Mouse (Mus musculus) MEL (cell line): ENCODE measurements at regions not wholly inside any gene's neighbourhood (a gene's known extent, or its start where the extent isn't known, plus 50 kb on each side); places are given as distances from the start of the nearest gene placed in this dataset.

ENCODE experiments used
- DNase-seq: peaks from one replicate; pipeline ENCODE4 v3.0.0; 2011; ENCODE audit warnings: low read depth, low spot score
- H3K27ac ChIP-seq: 2 replicates; pipeline ENCODE4 v1.5.1; 2012; ENCODE audit warnings: low read depth, mild to moderate bottlenecking, control low read depth, low read length, moderate library complexity; ENCODE audit not compliant: control insufficient read depth
- H3K27me3 ChIP-seq, 2 experiments: fragments of 150-350 bp in 1 of 2; sonication (generic) in 1 of 2; 2 replicates each; pipeline ENCODE4 v1.6.1; 2012; ENCODE audit warnings: low read length in 2 of 2, mild to moderate bottlenecking in 2 of 2, improper control_type of control experiment in 1 of 2, moderate library complexity in 1 of 2; ENCODE audit not compliant: insufficient read depth in 2 of 2, control insufficient read depth in 1 of 2
- H3K36me3 ChIP-seq, 2 experiments: 2 replicates each; pipeline ENCODE4 v1.6.1; 2012 to 2014; ENCODE audit warnings: low read length in 2 of 2, improper control_type of control experiment in 1 of 2, inconsistent platforms in 1 of 2, mild to moderate bottlenecking in 1 of 2; ENCODE audit not compliant: insufficient read depth in 2 of 2, control insufficient read depth in 1 of 2
- H3K4me1 ChIP-seq, 2 experiments: fragments of 150-350 bp in 1 of 2; sonication (generic) in 1 of 2; 2 replicates each; pipeline ENCODE4 v1.6.1; 2012; ENCODE audit warnings: low read length in 2 of 2, improper control_type of control experiment in 1 of 2, mild to moderate bottlenecking in 1 of 2; ENCODE audit not compliant: insufficient read depth in 2 of 2, control insufficient read depth in 1 of 2
- H3K4me3 ChIP-seq, 2 experiments: fragments of 150-350 bp in 1 of 2; sonication (generic) in 1 of 2; 2 replicates each; pipeline ENCODE4 v1.5.1; 2012; ENCODE audit warnings: low read depth in 2 of 2, low read length in 2 of 2, mild to moderate bottlenecking in 2 of 2, moderate library complexity in 2 of 2, control low read depth in 1 of 2, improper control_type of control experiment in 1 of 2; ENCODE audit not compliant: control insufficient read depth in 1 of 2, insufficient read depth in 1 of 2
- H3K79me2 ChIP-seq: 2 replicates; pipeline ENCODE4 v1.6.1; 2012; ENCODE audit warnings: mild to moderate bottlenecking, low read length, moderate library complexity; ENCODE audit not compliant: control insufficient read depth, poor library complexity, insufficient read depth
- H3K9ac ChIP-seq: 2 replicates; pipeline ENCODE4 v1.6.1; 2012; ENCODE audit warnings: low read depth, mild to moderate bottlenecking, control low read depth, low read length, moderate library complexity; ENCODE audit not compliant: control insufficient read depth, poor library complexity, severe bottlenecking
- H3K9me3 ChIP-seq: fragments of 150-350 bp; sonication (generic); replicated peaks from 2 replicates; pipeline ENCODE4 v1.6.1; 2012; ENCODE audit warnings: mild to moderate bottlenecking, low read length, improper control_type of control experiment, moderate library complexity; ENCODE audit not compliant: insufficient read depth
- BHLHE40 ChIP-seq: IDR thresholded peaks from 2 replicates; pipeline ENCODE4 v1.6.1; 2012; ENCODE audit warnings: low read depth, mild to moderate bottlenecking, inconsistent platforms, low read length, improper control_type of control experiment, borderline replicate concordance
- CHD2 ChIP-seq: IDR thresholded peaks from 2 replicates; pipeline ENCODE4 v1.6.1; 2011; ENCODE audit warnings: low read length, improper control_type of control experiment
- E2F4 ChIP-seq: IDR thresholded peaks from 2 replicates; pipeline ENCODE4 v1.6.1; 2011; ENCODE audit warnings: low read depth, low read length, improper control_type of control experiment, borderline replicate concordance
- GABPA ChIP-seq: IDR thresholded peaks from 2 replicates; pipeline ENCODE4 v1.6.1; 2012; ENCODE audit warnings: low read depth, mild to moderate bottlenecking, inconsistent platforms, low read length, improper control_type of control experiment, moderate library complexity
- GATA1 ChIP-seq: IDR thresholded peaks from 2 replicates; pipeline ENCODE4 v1.6.1; 2011; ENCODE audit warnings: low read depth, low read length, improper control_type of control experiment
- HCFC1 ChIP-seq: IDR thresholded peaks from 2 replicates; pipeline ENCODE4 v1.6.1; 2012; ENCODE audit warnings: low read depth, mild to moderate bottlenecking, inconsistent platforms, low read length, improper control_type of control experiment, moderate library complexity
- KAT2A ChIP-seq: conservative IDR thresholded peaks from 2 replicates; pipeline ENCODE4 v1.6.1; 2012; ENCODE audit warnings: low read depth, low read length, improper control_type of control experiment, inconsistent platforms
- MAFK ChIP-seq: IDR thresholded peaks from 2 replicates; pipeline ENCODE4 v1.6.1; 2011; ENCODE audit warnings: low read depth, mild to moderate bottlenecking, low read length, improper control_type of control experiment, borderline replicate concordance
- MAX ChIP-seq: IDR thresholded peaks from 2 replicates; pipeline ENCODE4 v1.6.1; 2011; ENCODE audit warnings: low read length, improper control_type of control experiment
- MAZ ChIP-seq: IDR thresholded peaks from 2 replicates; pipeline ENCODE4 v1.6.1; 2012; ENCODE audit warnings: low read depth, mild to moderate bottlenecking, inconsistent platforms, low read length, improper control_type of control experiment
- NELFE ChIP-seq: IDR thresholded peaks from 2 replicates; pipeline ENCODE4 v1.6.1; 2011; ENCODE audit warnings: low read depth, low read length, improper control_type of control experiment
- NRF1 ChIP-seq: IDR thresholded peaks from 2 replicates; pipeline ENCODE4 v1.6.1; 2014; ENCODE audit warnings: low read depth, mild to moderate bottlenecking, inconsistent platforms, low read length, improper control_type of control experiment, moderate library complexity; ENCODE audit not compliant: poor library complexity, insufficient read depth, severe bottlenecking
- POLR2A ChIP-seq, 2 experiments: IDR thresholded peaks; 2 replicates each; pipeline ENCODE4 v1.6.1; 2011 to 2012; ENCODE audit warnings: low read length in 2 of 2, mild to moderate bottlenecking in 2 of 2, control low read depth in 1 of 2, improper control_type of control experiment in 1 of 2, low read depth in 1 of 2, moderate library complexity in 1 of 2; ENCODE audit not compliant: control insufficient read depth in 1 of 2, insufficient read depth in 1 of 2, poor library complexity in 1 of 2
- POLR2AphosphoS5 ChIP-seq: IDR thresholded peaks from 2 replicates; pipeline ENCODE4 v1.6.1; 2012; ENCODE audit warnings: low read depth, borderline replicate concordance, mild to moderate bottlenecking, inconsistent platforms, low read length, moderate library complexity, mixed read lengths
- RAD21 ChIP-seq: IDR thresholded peaks from 2 replicates; pipeline ENCODE4 v1.6.1; 2011; ENCODE audit warnings: mild to moderate bottlenecking, low read depth, low read length, improper control_type of control experiment
- RCOR1 ChIP-seq: IDR thresholded peaks from 2 replicates; pipeline ENCODE4 v1.6.1; 2012; ENCODE audit warnings: low read depth, mild to moderate bottlenecking, inconsistent platforms, low read length, improper control_type of control experiment
- SMC3 ChIP-seq: IDR thresholded peaks from 2 replicates; pipeline ENCODE4 v1.6.1; 2011; ENCODE audit warnings: low read depth, low read length, improper control_type of control experiment
- TAL1 ChIP-seq: IDR thresholded peaks from 2 replicates; pipeline ENCODE4 v1.6.1; 2012; ENCODE audit warnings: mild to moderate bottlenecking, inconsistent platforms, low read length, moderate library complexity, mixed read lengths
- UBTF ChIP-seq: IDR thresholded peaks from 2 replicates; pipeline ENCODE4 v1.6.1; 2012; ENCODE audit warnings: low read depth, mild to moderate bottlenecking, inconsistent platforms, low read length, improper control_type of control experiment, moderate library complexity, borderline replicate concordance; ENCODE audit not compliant: insufficient read depth
- USF2 ChIP-seq, 2 experiments: IDR thresholded peaks; 2 replicates each; pipeline ENCODE4 v1.6.1; 2011 to 2012; ENCODE audit warnings: improper control_type of control experiment in 2 of 2, low read length in 2 of 2, borderline replicate concordance in 1 of 2, inconsistent platforms in 1 of 2, low read depth in 1 of 2, mild to moderate bottlenecking in 1 of 2; ENCODE audit not compliant: insufficient read depth in 1 of 2
- ZKSCAN1 ChIP-seq: IDR thresholded peaks from 2 replicates; pipeline ENCODE4 v1.6.1; 2012; ENCODE audit warnings: low read depth, mild to moderate bottlenecking, inconsistent platforms, low read length, improper control_type of control experiment, moderate library complexity

DNA sequence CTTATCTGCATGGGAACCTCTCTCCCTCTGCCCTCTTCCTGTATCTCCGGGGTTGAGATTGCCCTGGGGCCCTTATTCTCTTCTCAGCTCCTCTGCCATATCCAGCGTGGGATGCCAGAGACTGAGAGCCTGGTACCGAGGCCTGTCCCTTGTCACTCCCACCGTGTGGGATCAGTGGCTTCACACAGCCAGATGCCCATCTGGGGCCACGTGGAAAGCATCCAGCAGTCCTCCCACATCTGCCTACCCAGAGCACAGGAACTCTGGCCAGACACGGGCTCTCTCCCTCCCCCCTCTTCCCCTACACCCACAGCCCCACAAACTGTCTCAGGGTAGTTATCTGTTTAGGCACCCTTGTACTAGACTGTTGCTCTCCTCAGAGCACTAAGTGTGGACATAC, 244.9 kb upstream of the Nat3 start:
- H3K79me2 ChIP-seq, result no peaks in the 10 kb centered on the region
- DNase-seq, result no peak
- no peak overlapping the region for H3K27ac ChIP-seq
- no peaks in the 10 kb centered on the region for H3K36me3 ChIP-seq
- no peaks in the 10 kb centered on the region for H3K9me3 ChIP-seq
- H3K4me3 ChIP-seq, result no peak overlapping the region
- TF ChIP-seq HCFC1, result no peak
- TF ChIP-seq GATA1, result no peak
- TF ChIP-seq MAX, result no peak
- TF ChIP-seq NELFE, result no peak
- no peak for TF ChIP-seq NRF1
- no peak for TF ChIP-seq USF2 (IDR thresholded peaks at IDR 0.05; ENCODE audit: borderline replicate concordance in 1 of 2, insufficient read depth in 1 of 2, low read depth in 1 of 2, low read length in 2 of 2)
- TF ChIP-seq, all 39 proteins: peak for 0
- Histone ChIP-seq H3K4me1 (no peaks in the 10 kb centered on the region), H3K27me3 (no peaks in the 10 kb centered on the region), H3K9ac (no peak overlapping the region)

DNA sequence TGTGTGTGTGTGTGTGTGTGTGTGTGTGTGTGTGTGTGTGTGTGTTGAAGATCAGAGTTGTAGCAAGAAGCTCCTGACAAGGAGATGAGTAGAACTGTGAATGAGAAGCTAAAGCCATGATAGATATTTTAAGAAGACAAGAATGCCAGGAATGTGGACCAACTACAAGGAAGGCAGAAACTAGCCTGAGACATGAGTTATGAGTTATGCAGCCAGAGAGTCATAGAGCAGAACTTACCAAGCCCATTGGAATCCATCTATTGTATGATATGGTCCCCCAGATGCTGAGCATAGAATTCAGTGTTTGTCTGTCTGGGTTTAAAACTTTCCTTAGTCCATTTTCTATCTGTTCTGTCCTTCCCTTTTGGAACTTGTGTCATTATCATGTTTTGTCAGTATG, 244.2 kb upstream of the Nat3 start:
- H3K4me3 ChIP-seq, result no peak overlapping the region
- TF ChIP-seq RCOR1, result no peak
- TF ChIP-seq GABPA, result no peak
- no peak for TF ChIP-seq UBTF
- TF ChIP-seq ZKSCAN1, result no peak
- no peak for TF ChIP-seq KAT2A
- TF ChIP-seq MAFK, result no peak
- no peak for TF ChIP-seq TAL1
- no peak for TF ChIP-seq NRF1
- TF ChIP-seq MAX, result no peak
- TF ChIP-seq POLR2AphosphoS5, result no peak
- no peak for TF ChIP-seq CHD2
- no peak for TF ChIP-seq E2F4
- TF ChIP-seq SMC3, result no peak
- no peak for TF ChIP-seq RAD21
- no peak for TF ChIP-seq MAZ
- TF ChIP-seq POLR2A (IDR thresholded peaks at IDR 0.05; ENCODE audit: control insufficient read depth in 1 of 2, insufficient read depth in 1 of 2, low read depth in 1 of 2, low read length in 2 of 2, poor library complexity in 1 of 2), result no peak
- TF ChIP-seq NELFE, result no peak
- TF ChIP-seq USF2 (IDR thresholded peaks at IDR 0.05; ENCODE audit: borderline replicate concordance in 1 of 2, insufficient read depth in 1 of 2, low read depth in 1 of 2, low read length in 2 of 2), result no peak
- TF ChIP-seq BHLHE40, result no peak
- H3K27ac ChIP-seq, result no peak overlapping the region
- no peaks in the 10 kb centered on the region for H3K79me2 ChIP-seq
- H3K4me1 ChIP-seq, result no peaks in the 10 kb centered on the region
- DNase-seq, result no peak
- no peaks in the 10 kb centered on the region for H3K36me3 ChIP-seq
- no peaks in the 10 kb centered on the region for H3K27me3 ChIP-seq
- H3K9me3 ChIP-seq, result no peaks in the 10 kb centered on the region
- no peak overlapping the region for H3K9ac ChIP-seq
